Mouse (Mus musculus): ENCODE measurements around the gene Ptdss2. TPM values are rescaled to one million over a fixed set of nuclear protein-coding genes. Genes with fewer than 3 reads are reported as not detected.

Ptdss2 gene
- total RNA-seq, 2 experiments from 2014 or later = 52.9 to 65.6 TPM

GRCm38 (mm10) chr7:141195754-141196153 lies 73.6 kb downstream of the Ptdss2 start:
- intact Hi-C loops (cut with DNase I) = no loop called here
- DNase-seq (ENCODE audit: low spot score in 2 of 2) = no peak

- intact Hi-C loops (cut with DNase I) = no loop called here
- DNase-seq (ENCODE audit: low spot score in 2 of 2) = no peak
Measured at GRCm38 (mm10) chr7:141196619-141197282, 74.6 kb downstream of the Ptdss2 start.

GRCm38 (mm10) chr7:141198121-141198520 lies 75.9 kb downstream of the Ptdss2 start:
- DNase-seq (ENCODE audit: low spot score in 2 of 2) = no peak
- intact Hi-C loops (cut with DNase I) = no loop called here

- intact Hi-C loops (cut with DNase I) = no loop called here
- no peak for DNase-seq (ENCODE audit: low spot score in 2 of 2)
Measured at GRCm38 (mm10) chr7:141204546-141204945, 82.4 kb downstream of the Ptdss2 start.

- DNase-seq (ENCODE audit: low spot score in 2 of 2) = no peak
- intact Hi-C loops (cut with DNase I) = no loop called here
Measured at GRCm38 (mm10) chr7:141205504-141205903, 83.3 kb downstream of the Ptdss2 start.

DNA sequence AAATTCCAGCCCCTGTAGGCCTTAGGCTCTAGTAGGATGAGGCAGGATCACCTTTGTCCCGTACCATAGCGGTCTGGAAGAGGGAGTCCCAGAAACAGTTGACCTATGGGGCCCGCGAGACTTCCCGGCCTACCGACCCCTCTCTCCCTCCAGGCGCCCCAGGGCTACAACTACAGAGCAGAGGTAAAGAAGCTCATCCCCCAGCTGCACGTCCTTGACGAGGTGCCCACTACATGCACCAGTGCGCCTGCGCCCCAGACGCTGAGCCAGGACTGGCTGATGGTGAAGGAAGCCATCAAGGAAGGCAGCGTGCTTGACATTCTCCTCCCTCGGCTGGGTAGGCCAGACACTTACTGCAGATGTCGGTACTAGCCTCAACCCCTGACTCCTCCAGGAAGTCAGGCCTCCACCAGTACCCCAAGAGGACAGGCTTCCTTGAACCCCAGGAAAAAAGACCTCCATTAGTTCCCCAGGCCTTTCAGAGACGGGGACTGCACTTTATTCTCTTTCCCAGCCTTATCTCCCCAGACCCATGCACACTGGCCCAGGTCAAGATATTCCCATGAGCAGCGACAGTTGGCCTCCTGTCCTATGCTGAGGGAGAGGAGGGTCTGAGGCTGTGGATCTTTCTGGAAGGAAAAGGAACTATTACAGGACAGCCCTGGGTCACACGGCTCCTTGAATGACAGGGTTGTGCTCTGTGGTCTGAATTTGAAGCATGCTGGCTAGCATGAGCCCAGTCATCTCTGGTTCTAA lies 84.2 kb downstream of the Ptdss2 start:
- intact Hi-C loops (cut with DNase I) = no loop called here
- no peak for DNase-seq (ENCODE audit: low spot score in 2 of 2)

Other genes starting within 250 kb of the Ptdss2 start
- gene Psmd13, start 240.4 kb upstream of the Ptdss2 start, total RNA-seq (2021) = 100 to 1,000 TPM; 128 to 133 TPM
- 10 to 100 TPM; 66.2 to 67.2 TPM for gene Sirt3, start 240.1 kb upstream of the Ptdss2 start, total RNA-seq (2021)
- gene Cox8b, start 221.9 kb upstream of the Ptdss2 start, total RNA-seq (2021) = 1 to 10 TPM in 1 of 2 experiments, not detected in 1; 1.6 TPM
- under 1 TPM; 0.36 to 0.37 TPM for gene Nlrp6, start 201.5 kb upstream of the Ptdss2 start, total RNA-seq (2021)
- gene Pgghg, start 181.0 kb upstream of the Ptdss2 start, total RNA-seq (2021) = 1 to 10 TPM; 3.8 to 3.9 TPM
- not detected for gene Ifitm5, start 172.1 kb upstream of the Ptdss2 start, total RNA-seq (2021)
- not detected for gene Gm45717, start 166.4 kb upstream of the Ptdss2 start, total RNA-seq (2021)
- 10 to 100 TPM; 11.5 to 15.0 TPM for gene Ifitm2, start 166.4 kb upstream of the Ptdss2 start, total RNA-seq (2021)
- 1 to 10 TPM; 4.7 to 4.9 TPM for gene Ifitm1, start 155.2 kb upstream of the Ptdss2 start, total RNA-seq (2021)
- gene Ifitm3, start 111.6 kb upstream of the Ptdss2 start, total RNA-seq (2021) = 10 to 100 TPM in 1 of 2 experiments, 1 to 10 TPM in 1; 9.1 to 10.3 TPM
- not detected for gene Ifitm6, start 104.5 kb upstream of the Ptdss2 start, total RNA-seq (2021)
- gene Gm17387, start 93.3 kb upstream of the Ptdss2 start, total RNA-seq (2021) = not detected
- gene B4galnt4, start 61.3 kb upstream of the Ptdss2 start, total RNA-seq (2021) = 10 to 100 TPM; 92.9 to 93.9 TPM
- gene Pkp3, start 44.2 kb upstream of the Ptdss2 start, total RNA-seq (2021) = under 1 TPM in 1 of 2 experiments, not detected in 1; 0.55 TPM
- 1 to 10 TPM; 2.5 to 2.6 TPM for gene Sigirr, start 21.8 kb upstream of the Ptdss2 start, total RNA-seq (2021)
- not detected for gene Ano9, start 4.6 kb upstream of the Ptdss2 start, total RNA-seq (2021)
- gene Rnh1, start 50.5 kb downstream of the Ptdss2 start, total RNA-seq (2021) = 10 to 100 TPM; 25.8 to 25.9 TPM
- gene Hras, start 71.6 kb downstream of the Ptdss2 start, total RNA-seq (2021) = 100 to 1,000 TPM; 249 to 272 TPM
- gene Lrrc56, start 71.8 kb downstream of the Ptdss2 start, total RNA-seq (2021) = 1 to 10 TPM; 3.6 to 4.5 TPM
- gene Lmntd2, start 91.7 kb downstream of the Ptdss2 start, total RNA-seq (2021) = not detected
- under 1 TPM in 1 of 2 experiments, not detected in 1; 0.47 TPM for gene Rassf7, start 93.5 kb downstream of the Ptdss2 start, total RNA-seq (2021)
- 10 to 100 TPM; 65.9 to 66.6 TPM for gene Phrf1, start 106.4 kb downstream of the Ptdss2 start, total RNA-seq (2021)
- 1 to 10 TPM in 1 of 2 experiments, not detected in 1; 1.4 TPM for gene Irf7, start 144.1 kb downstream of the Ptdss2 start, total RNA-seq (2021)
- not detected for gene Cdhr5, start 154.4 kb downstream of the Ptdss2 start, total RNA-seq (2021)
- gene Sct, start 156.8 kb downstream of the Ptdss2 start, total RNA-seq (2021) = not detected
- gene Drd4, start 169.6 kb downstream of the Ptdss2 start, total RNA-seq (2021) = under 1 TPM; 0.15 to 0.27 TPM
- 100 to 1,000 TPM; 164 to 170 TPM for gene Deaf1, start 205.3 kb downstream of the Ptdss2 start, total RNA-seq (2021)
- gene Tmem80, start 205.4 kb downstream of the Ptdss2 start, total RNA-seq (2021) = 10 to 100 TPM; 23.6 to 30.6 TPM
- 1 to 10 TPM; 1.3 to 1.8 TPM for gene Eps8l2, start 216.5 kb downstream of the Ptdss2 start, total RNA-seq (2021)

Measured in left cerebral cortex, postnatal 14 days (tissue).